Mouse (Mus musculus) cerebellum, adult 2 months (tissue): ENCODE data around the gene Xpnpep1.

ENCODE experiments used
- CTCF ChIP-seq: fragments of 200-500 bp; IDR thresholded peaks from 2 replicates; pipeline ENCODE4 v1.5.1; 2011; ENCODE audit warnings: low read depth, mild to moderate bottlenecking, control low read depth, low read length, moderate library complexity, borderline replicate concordance; ENCODE audit not compliant: insufficient read depth
- POLR2A ChIP-seq: fragments of 200-500 bp; IDR thresholded peaks from 2 replicates; pipeline ENCODE4 v1.6.1; 2011; ENCODE audit warnings: low read length, control low read depth, borderline replicate concordance; ENCODE audit not compliant: insufficient read depth

DNA sequence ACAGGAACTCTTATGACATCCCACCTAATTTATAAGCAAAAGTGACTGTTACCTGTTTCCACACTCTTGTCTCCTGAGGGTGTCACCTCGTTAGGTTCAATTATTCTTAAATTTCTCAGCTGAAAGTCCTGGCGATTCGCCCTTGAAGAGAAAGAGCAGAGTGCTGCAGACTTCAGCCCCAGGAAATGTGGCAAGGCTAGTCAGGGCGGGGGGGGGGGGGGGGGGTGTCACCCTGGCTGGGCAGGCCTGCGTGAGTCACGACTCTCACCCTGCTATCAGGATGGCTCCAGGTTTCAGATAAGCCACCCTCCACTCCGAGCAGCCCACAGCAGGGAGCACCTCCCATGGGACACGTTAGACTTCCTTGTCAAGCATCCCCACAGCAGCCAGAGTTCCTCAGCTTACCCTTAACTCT lies 8.1 kb downstream of the Xpnpep1 start:
- TF ChIP-seq POLR2A (no peak), CTCF (no peak)
